Mouse (Mus musculus): ENCODE measurements around the gene Pola1. TPM values are rescaled to one million over a fixed set of nuclear protein-coding genes. Genes with fewer than 3 reads are reported as not detected.
"Not testable (repeated sequence)": the region's sequence is repeated elsewhere in the genome, so short reads cannot be mapped to it uniquely, and the experiment has no call there.

Gene Pola1
- total RNA-seq, 2 experiments from 2014 or later = 6.6 to 7.4 TPM

DNA sequence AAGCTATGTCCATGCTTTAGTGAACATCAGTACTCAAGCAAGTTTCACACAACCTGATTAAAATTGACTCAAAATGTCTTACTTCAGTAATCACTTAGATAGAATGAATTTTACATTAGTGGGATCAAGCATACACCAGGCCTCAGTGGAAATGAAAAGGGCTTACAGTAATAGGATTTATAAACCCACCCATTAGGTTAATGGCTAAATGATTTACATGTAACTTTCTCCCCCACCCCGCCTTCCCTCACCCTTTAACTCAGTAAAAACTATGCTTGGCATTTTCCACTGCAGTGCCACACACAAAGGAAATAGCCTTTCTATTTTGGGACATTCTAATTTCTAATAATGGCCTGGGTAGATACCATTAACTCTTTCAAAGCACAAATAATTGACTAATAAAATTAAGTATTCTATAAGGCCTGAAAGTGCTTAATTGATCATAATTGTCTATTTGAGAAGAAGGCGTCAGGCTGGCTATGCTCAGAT, 129.0 kb downstream of the Pola1 start:
- no peak for DNase-seq (ENCODE audit: low spot score in 2 of 2)
- intact Hi-C loops (cut with DNase I) = no loop called here

DNA sequence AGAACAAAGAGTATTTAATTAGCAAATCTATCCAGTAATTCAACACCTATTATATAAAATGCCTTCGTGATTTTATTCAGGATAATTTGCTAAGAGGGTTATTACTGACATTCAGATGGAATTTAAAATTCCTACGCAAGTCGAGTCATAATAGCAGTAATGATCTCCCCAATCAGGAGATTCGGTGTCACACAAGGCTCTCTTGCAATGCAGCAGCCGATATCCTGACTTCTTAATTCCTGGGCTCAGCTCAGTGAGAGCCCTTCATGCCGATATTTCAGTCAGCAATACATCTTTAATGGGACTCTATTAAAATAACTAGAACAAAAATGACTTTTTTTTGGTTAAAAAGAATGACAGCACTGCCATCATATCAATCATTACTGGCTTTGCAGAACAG, 134.4 kb downstream of the Pola1 start:
- intact Hi-C loops (cut with DNase I) = no loop called here
- no peak for DNase-seq (ENCODE audit: low spot score in 2 of 2)

DNA sequence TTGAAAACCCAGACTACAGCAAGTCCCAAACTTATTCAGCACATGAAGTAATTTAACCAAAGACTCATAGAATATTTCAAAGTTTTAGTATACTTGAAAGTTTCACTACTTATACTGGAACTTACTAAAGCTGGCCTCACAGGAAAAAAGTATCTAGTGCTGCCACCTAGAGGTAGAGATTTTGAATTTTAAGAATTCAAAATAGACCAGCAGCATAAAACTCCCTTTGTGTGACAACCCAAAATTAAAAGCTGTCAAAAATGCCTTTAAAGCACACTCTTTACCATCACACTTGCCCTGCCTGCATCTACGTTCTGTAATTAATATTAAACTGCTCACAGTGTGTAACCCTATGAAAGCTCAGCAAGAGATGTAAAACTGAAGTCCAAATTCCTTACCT, 166.2 kb downstream of the Pola1 start:
- intact Hi-C loops (cut with DNase I) = loop anchor here (2.0 kb wide), 1 partner anchor 397 kb away; no protein-coding TSS in a partner anchor
- DNase-seq (ENCODE audit: low spot score in 2 of 2) = peak in 1 of 2 experiments; percentile 13

DNA sequence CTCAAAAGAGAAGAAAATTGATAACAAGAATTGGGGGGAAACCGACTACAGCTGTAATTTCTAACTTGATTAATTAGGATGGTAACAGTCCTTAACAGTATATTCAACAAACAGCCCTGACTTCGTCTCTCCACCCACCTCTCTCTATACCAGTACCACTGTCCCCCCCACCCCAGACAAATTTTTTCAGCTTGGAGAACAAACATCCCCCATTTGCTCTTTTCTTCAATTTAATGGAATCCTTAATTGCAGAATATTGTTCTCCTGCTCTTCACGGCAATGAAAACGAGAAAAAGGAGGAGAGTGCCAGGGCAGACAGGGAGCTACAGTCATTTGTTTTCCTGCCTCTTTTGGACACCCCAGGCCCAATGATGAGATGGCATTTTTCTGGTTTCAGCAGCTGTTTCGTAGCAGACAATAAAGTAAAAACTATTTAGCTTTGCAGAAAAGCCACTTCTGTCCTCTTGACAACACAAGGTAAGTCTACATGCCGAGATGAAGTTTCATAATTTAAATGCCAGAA, 202.2 kb downstream of the Pola1 start:
- DNase-seq (ENCODE audit: low spot score in 2 of 2) = no peak
- intact Hi-C loops (cut with DNase I) = no loop called here

DNA sequence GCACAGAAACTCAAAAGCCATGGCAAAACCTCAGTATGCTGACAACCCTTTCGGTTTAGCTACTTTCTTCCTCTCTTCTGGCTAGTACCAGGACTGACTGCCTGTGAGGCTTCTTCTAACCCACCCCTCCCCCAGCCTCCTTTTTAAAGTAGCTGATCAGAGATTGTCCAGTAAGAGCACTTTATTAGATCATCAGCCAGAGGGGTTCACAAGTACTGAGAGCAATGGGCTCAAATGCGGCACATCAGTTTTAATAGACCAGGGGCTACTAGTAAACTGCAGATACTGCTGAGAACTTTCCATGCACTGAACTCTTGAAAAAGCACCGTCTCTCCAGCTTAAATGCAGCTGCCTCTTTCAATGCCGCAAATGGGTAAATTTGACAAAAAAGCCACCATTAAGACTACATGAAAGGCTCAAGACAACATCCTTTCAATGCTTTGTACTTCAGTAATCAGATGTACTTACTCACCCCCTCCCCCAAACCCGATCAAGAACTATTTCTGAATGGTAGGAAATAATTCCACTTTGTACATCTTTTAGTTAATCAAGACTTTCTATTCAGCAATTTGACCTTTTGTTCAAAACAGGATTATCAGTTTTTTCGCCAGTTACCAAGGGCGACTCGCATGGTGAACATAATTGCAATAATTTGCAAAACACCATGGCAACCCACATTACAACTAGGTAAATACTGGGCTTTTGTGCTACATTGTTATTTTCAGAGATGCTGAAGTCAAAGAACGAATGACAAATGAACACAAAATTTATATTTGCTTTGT, 202.8 kb downstream of the Pola1 start:
- intact Hi-C loops (cut with DNase I) = no loop called here
- no peak for DNase-seq (ENCODE audit: low spot score in 2 of 2)

DNA sequence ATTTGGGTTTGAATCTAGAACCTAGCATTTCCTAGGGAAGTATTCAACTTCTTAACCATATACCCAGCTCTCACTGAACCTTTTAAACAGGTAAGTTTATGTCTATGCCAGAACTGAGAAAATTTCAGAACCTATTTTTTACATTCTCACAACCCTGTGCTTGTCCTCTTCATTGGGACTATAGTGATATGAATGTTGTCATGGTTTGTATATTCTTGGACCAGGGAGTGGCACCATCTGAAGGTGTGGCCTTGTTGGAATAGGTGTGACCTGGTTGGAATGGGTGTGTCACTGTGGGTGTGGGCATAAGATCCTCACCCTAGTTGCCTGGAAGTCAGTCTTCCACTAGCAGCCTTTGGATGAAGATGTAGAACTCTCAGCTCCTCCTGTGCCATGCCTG, 231.1 kb downstream of the Pola1 start:
- DNase-seq (ENCODE audit: low spot score in 2 of 2); intact Hi-C loops (cut with DNase I): not testable (repeated sequence)

DNA sequence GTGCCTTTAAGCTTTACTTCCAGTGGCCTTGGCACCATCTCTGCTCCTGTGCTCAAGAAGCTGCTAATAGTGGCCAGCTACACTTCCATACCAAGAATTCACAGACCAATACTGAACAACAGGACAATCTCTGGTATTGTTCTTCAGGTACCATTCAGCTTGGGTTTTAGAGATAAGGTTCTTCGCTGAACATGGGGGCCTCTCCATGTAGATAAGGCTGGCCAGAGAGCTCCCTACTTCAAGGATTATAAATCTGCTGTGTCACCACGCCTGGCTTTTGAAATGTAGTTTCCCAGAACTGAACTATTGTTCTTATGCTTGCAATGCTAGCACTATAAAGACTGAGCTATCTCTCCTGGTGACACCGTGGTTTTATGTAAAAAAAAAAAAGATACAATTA, 234.9 kb downstream of the Pola1 start:
- intact Hi-C loops (cut with DNase I) = no loop called here
- DNase-seq (ENCODE audit: low spot score in 2 of 2) = no peak

DNA sequence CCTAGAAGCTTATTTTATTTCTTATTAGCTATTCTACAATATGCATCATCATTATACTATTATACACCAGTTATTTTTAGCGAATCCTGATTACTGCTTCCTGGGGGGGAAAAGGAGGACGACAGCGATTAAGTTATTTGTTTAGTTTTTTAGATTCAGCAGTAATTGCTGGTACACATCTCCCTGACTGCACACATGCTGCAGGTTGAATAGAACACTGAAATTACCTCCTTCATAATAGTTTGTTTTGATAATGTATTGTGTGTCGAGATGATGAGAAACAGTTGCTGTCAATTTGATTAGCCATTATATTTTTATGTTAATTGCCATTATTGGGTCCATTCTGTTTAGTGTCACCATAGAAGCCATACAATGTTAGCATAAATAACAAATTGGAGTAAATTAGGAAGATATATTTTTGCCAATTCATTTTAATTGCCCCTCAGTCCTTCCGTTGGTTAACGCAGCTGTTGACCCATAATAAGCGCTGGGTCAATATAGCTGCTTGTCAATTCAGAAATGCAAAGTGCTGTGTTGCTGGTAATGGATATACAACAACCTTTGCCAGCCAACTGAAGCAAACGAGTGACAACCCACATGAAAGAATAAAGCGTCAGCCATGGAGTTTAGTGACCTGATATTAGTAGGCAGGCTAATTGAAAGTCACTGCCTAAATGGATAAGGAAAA, 254.5 kb downstream of the Pola1 start:
- no peak for DNase-seq (ENCODE audit: low spot score in 2 of 2)
- intact Hi-C loops (cut with DNase I) = no loop called here

DNA sequence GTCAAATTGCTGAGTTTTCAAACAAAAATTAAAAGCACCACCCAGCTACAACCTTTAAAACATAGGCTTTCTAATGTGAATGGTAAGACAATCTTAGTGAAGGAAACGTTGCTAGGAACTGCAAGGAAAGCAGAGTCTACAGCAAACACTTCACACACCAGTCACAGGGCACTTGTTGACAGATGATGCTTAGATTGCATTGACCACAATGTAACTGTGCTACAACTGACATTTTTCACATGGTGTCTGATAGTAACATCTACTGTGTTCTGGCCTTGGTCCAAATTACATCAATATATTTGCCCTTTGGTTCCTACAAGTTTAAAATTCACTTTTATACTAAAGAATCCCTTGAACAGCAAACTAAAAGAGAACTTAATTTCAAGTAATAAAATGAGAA, 258.5 kb downstream of the Pola1 start:
- intact Hi-C loops (cut with DNase I) = no loop called here
- DNase-seq (ENCODE audit: low spot score in 2 of 2) = no peak

DNA sequence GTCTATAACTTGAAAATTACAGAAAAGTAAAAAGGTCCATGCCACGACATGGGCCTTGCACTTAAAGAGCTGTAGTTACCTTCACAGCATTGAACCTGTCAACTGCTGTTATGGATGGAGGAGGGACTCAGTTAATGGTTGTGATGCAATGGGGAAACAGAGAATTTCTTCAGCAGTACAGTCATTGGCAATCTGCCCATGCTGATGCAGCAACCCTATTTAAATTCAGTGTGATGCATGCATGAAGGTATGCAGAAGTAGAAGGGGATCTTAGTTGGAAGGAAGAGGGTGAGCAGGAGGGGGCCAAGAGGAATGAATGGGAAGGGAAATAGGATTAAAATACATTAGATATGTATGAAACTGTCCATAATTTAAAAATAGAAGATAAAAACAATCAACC, 262.2 kb downstream of the Pola1 start:
- no peak for DNase-seq (ENCODE audit: low spot score in 2 of 2)
- intact Hi-C loops (cut with DNase I) = no loop called here

DNA sequence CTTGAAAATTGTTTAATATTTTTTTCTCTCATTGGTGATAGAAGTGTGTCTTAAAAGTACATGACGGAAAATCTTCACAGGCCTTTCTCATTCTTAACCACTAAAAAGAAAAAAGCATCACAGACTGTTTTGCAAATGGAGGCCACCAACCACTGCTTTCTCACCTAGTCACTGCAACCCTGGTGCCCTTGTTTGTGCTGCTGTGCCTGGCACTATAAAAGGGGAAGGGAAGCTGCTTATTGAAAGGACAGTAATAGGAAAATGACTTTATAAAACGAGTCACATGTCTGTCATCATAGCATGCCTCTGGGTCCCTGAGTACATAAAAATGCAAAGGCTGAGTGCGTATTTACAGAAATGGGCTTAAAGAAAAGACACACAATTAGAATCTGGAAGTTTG, 263.7 kb downstream of the Pola1 start:
- no peak for DNase-seq (ENCODE audit: low spot score in 2 of 2)
- intact Hi-C loops (cut with DNase I) = no loop called here

DNA sequence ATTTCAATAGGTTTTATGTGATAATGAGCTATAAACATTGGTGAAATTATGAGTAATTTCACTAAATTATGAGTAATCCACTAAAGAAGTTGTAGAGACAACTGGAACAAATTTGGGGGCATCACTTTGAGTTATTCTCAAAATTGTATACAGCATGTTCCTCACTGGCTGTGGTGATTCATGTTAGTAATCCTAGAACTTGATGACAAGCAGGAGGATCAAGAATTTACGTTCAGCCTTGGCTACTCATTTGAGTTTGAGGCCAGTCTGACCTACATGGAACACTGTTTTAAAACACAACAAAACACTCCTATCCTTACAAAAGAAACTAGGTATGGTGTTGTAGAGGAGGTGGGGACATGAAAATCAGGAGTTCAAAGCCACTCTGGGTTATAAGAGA, 310.6 kb downstream of the Pola1 start:
- no peak for DNase-seq (ENCODE audit: low spot score in 2 of 2)
- intact Hi-C loops (cut with DNase I) = no loop called here

DNA sequence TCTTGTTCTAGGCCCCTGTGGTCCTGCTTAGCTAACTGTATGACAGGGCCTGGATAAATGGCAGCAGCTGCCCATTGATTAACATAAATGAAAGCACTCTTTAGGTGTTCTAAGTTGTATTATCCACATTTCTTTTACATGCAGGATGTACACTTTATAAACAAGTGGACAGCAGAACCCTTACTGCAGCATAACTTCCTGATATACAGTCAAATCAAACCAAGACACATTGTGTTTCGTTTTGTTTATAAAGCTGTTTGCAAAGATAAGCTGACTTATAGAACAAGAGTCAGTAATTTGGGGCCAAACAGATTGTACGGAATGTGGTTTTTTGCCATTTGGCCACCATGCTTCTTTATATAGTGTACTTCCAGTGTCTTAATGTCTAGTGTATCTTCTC, 312.0 kb downstream of the Pola1 start:
- intact Hi-C loops (cut with DNase I) = no loop called here
- DNase-seq (ENCODE audit: low spot score in 2 of 2) = no peak

DNA sequence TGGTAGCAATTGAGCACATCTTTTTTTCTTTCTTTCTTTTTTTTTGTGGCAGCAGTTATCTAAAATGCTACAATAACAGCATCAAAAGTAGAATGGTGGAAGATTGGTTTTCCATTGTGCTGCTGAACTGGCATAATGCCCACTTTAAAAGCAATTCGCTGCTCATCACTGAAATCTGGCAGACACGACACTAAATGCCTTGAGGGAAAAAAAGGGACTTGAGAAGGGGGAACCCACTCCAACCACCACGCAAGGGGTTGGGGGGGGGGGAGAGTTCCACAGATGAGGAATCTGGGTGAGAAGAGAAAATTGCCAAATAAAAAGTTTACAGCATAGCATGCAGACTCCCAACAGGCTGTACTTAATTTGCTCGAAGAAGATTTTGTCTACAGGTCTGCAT, 314.4 kb downstream of the Pola1 start:
- intact Hi-C loops (cut with DNase I) = no loop called here
- DNase-seq (ENCODE audit: low spot score in 2 of 2) = no peak

DNA sequence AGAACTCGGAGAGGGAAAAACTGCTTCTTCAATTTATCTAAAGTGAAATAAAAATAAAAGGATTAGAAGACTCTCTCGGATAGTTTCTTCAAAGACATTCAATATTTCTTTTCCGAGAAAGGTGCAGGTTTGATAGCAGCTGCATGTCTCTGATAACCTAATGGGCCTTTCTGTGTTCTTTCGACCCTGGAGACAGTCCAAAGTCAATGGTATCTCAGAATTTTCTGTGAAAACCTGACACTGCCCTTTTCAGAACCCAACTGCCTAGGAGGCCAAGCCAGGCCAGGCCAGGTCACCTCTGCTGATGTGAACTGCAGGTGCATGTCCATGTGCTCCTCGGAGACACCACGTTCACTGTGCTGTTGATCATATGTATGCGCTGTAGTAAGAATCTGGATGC, 326.2 kb downstream of the Pola1 start:
- no peak for DNase-seq (ENCODE audit: low spot score in 2 of 2)
- intact Hi-C loops (cut with DNase I) = loop anchor here (10.0 kb wide), 1 partner anchor 249 kb away; no protein-coding TSS in a partner anchor

DNA sequence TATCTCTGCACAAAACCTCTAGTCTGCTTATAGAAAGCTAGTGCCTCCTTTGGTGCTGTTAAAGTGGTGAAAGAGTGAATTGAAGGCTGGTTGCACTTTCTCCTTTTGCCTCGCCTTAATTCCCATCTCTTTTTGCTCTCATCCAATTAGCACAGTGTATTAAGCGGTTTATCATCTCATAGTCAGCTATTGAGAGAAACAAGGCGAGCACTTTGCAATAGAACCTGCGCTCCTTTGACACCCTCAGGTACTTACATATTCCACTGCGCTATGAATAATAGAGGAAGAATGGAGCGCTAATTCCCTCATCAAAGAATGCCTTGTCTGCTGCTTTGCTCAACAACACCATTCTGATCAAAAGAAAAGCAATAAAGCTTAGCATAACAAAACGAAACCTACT, 330.2 kb downstream of the Pola1 start:
- intact Hi-C loops (cut with DNase I) = loop anchor here (10.0 kb wide), 1 partner anchor 253 kb away; no protein-coding TSS in a partner anchor
- no peak for DNase-seq (ENCODE audit: low spot score in 2 of 2)

DNA sequence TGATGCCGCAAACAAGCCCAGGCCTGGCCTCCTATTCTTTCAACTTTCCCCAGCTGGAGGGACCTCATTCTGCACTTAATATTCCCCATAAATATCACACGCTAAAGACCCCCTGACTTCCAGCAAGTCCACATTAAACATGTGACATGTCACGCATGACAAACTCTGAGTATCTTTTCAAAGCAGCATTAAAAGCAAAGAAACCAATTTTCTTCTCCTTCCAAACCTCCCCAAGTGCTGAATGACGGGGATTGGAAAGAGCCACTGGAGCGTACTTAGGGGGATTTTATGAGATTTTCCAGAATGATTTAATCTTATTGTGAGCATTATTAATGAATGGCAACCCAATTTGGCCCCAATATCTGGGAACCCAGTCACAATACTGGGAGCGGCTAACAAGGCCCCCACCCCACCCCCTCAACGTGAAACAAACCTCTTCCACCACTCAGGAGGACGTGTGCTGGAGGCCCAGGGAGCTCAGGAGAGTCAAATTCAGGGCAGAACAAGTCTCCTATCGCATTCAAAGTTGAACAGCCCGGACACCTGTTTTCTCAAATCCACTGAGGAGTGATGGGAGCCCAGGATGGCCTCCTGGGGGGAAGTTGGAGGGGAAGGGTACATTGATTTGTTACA, 331.7 kb downstream of the Pola1 start:
- DNase-seq (ENCODE audit: low spot score in 2 of 2) = no peak
- intact Hi-C loops (cut with DNase I) = loop anchor here (10.0 kb wide), 1 partner anchor 255 kb away; no protein-coding TSS in a partner anchor

DNA sequence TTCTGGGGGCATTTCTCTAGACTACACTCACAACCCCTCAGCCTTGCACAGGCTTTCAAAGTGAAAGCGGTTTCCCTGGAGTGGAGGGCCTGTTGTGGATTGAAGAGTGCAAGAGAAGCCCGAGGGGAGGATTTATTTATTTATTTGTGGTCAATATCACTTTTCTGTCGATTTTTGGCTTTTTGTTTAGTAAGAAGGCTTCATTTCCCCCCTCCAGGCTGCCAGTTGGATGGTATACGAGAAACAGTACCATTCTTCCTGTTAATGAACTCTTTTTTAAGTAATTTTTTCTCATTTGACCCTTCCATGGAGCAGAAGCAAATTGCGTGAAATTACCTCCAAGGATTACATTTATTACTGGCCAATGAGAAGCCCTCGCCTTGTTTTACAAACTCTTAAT, 332.2 kb downstream of the Pola1 start:
- no peak for DNase-seq (ENCODE audit: low spot score in 2 of 2)
- intact Hi-C loops (cut with DNase I) = loop anchor here (10.0 kb wide), 1 partner anchor 255 kb away; no protein-coding TSS in a partner anchor

DNA sequence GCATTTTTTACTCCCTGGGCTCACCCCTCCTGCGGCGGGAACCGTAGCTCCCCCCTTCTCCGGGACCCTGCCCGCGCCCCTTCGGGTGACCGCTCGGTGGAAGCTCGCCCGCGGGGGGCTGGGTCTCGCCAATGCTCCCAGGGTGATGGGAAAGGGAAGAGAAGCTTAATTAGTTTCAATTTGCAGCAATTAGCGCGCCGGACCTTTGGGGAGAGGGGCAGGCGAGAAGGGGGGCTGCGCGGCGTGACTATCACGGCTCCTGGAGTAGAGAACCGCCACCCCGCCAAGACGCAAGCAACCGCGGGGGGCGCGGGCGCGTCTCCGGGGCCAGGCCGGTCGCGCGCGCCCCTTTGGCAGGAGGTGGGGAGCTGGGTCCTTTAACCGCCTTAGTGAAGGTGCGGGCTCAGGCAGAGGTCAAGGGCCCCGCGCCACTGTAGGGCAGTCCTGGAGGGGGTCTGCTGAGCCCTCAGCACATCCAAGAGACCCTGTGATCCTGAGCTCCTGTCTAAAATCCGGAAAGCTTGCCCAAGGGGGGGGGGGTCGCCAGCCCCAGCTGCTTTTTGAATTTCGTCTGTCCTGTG, 332.8 kb downstream of the Pola1 start:
- no peak for DNase-seq (ENCODE audit: low spot score in 2 of 2)

DNA sequence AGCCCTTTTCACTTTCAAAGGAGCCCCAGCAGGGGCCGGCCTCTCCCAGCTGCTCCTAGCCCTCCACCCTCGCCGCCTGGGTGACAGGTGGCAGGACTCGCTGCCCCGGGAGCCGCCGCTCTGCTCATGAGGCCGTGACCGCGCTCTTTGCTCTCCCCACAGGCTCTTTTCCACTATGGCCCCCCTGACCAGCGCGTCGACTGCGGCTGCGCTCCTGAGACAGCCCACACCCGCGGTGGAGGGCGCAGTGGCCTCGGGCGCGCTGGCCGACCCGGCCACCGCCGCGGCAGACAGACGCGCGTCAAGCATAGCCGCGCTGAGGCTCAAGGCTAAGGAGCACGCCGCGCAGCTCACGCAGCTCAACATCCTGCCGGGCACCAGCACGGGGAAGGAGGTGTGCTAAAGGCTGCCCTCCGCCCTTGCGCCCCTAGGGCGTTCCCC, 334.9 kb downstream of the Pola1 start:
- intact Hi-C loops (cut with DNase I) = no loop called here
- peak in 1 of 2 experiments; percentile 5 for DNase-seq (ENCODE audit: low spot score in 2 of 2)

More for the DNA sequence above, 332.8 kb downstream of the Pola1 start:
- intact Hi-C loops (cut with DNase I) = no loop called here
